ENCODE assay signal across 8 mouse cellular contexts in genomic region chr15:103239685-103240159, GRCm38 (mm10). TPM values are rescaled to one million over a fixed set of nuclear protein-coding genes. Genes with fewer than 3 reads are reported as not detected.
DNase-seq lines count a peak whose midpoint lies in the region; ATAC-seq lines count a peak whose summit lies in the region.

TSS of gene Cbx5 (minus strand) at chr15:103239816.

- no peaks in the 10 kb centered on the region for H3K9me3 ChIP-seq in hindbrain, embryonic 15.5 days

- peaks cover 54% of the 10 kb centered on the region for H3K4me1 ChIP-seq in hindbrain, embryonic 15.5 days (replicated peaks)

- peaks cover 26% of the 10 kb centered on the region for H3K36me3 ChIP-seq in hindbrain, embryonic 15.5 days

- peak; percentile 98 for DNase-seq in T-cell, adult 2 months (ENCODE audit: low spot score)
- peak; percentile 98 for DNase-seq in cerebellum, postnatal 36 days
- DNase-seq in frontal cortex, postnatal 36 days (ENCODE audit: low spot score in 2 of 2) = peak; percentile 99
- DNase-seq in left cerebral cortex, adult 11 months (ENCODE audit: low spot score) = peak; percentile 98
- DNase-seq in lung, postnatal 4 days = peak; percentile 98 to 99
- DNase-seq in retina, postnatal 7 days (ENCODE audit: low read depth, low spot score) = peak; percentile 96
- peak; percentile 90 for DNase-seq in urinary bladder, adult 2 months (ENCODE audit: low spot score)

- peak within 1 kb of the TSS; percentile 82 for H3K4me2 ChIP-seq in hindbrain, embryonic 15.5 days

- H3K4me3 ChIP-seq in hindbrain, embryonic 15.5 days = peak within 1 kb of the TSS; percentile 84

- ATAC-seq in hindbrain, embryonic 15.5 days (ENCODE audit: low FRiP score, low read depth) = peak; percentile 94

- H3K9ac ChIP-seq in hindbrain, embryonic 15.5 days = peak within 1 kb of the TSS; percentile 83

- no peaks in the 10 kb centered on the region for H3K27me3 ChIP-seq in hindbrain, embryonic 15.5 days

- H3K27ac ChIP-seq in hindbrain, embryonic 15.5 days (replicated peaks) = peak within 1 kb of the TSS; percentile 97

- WGBS in hindbrain, embryonic 15.5 days = under 1% methylated on average over 39 of the region's 39 CpGs

RNA-seq across cellular contexts. Expression of gene Cbx5, which starts in this region (rescaled TPM):
- 127 and 137 TPM in 2 replicates for polyA plus RNA-seq in hindbrain, embryonic 15.5 days (2015; fragmentation: Nextera tagmentation; extraction: Ambion mirVana)
- 23.9 and 24.4 TPM in 2 replicates for polyA plus RNA-seq in urinary bladder, adult 2 months (2012; rRNA removed)

Comparison
In these comparisons a context has a peak if more than half of its experiments do, and no peak if none do; other contexts are left out.
1. Peak in every context shown above with its lines: DNase-seq, ATAC-seq, H3K4me3 ChIP-seq and H3K27ac ChIP-seq.